Mouse (Mus musculus) layer of hippocampus, postnatal 25 days (tissue): ENCODE data around the gene Fbxl4. TPM values are rescaled to one million over a fixed set of nuclear protein-coding genes. Genes with fewer than 3 reads are reported as not detected.
"Not testable (repeated sequence)": the region's sequence is repeated elsewhere in the genome, so short reads cannot be mapped to it uniquely, and the experiment has no call there.

Experiments
- DNase-seq, 2 experiments: peaks; one replicate each; pipeline ENCODE4 v3.0.0; 2022; ENCODE audit warnings: mixed read lengths in 2 of 2, low spot score in 1 of 2; ENCODE audit errors: extremely low spot score in 1 of 2
- total RNA-seq, 2 experiments: library from RNA; stranded (reverse); gene quantifications; 2 replicates each; pipeline ENCODE4 v1.2.3; 2021

The Fbxl4 gene
- total RNA-seq, result 10 to 100 TPM; 14.4 to 16.4 TPM

DNA sequence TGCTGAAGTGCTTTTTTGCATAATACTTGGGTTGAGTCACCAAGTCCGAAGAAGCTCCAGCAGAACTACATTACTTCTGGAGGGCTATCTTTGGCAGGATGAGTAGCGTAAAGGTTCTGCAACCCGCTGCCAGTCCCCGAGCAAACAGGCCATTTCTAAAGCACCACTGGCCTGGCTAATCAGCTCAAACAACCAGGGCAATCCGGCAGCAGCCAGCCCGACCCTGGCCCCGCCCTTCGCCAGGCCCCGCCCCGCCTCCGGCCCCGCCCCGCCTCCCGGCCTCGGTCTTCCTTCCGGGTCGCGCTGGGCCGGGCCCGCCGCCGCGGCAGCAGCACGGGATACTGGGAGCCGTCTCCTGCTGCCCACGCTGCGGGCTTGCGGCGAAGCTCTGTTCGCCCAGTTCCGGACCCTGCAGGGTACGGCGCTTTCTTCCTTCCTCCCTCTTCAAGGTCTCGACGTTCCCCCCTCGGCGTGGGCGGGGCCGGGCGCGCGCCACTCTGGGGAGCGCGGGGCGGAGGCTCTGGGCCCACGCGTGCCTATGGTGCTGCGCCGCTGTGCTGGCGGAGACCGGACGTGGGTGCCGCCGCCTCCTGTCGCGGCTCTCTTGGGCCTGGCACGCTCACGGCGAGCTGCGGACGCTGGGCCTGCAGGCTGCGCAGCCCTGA is at the start of gene Fbxl4:
TSS of gene Fbxl4 (plus strand) at position 278 of the 665 bp plus-strand sequence.
- DNase-seq, result peak; percentile 64 to 82

- DNase-seq, result no peak
These were observed 42.8 kb upstream of the Fbxl4 start for GRCm38 (mm10) chr4:22314564-22314963.

- no peak for DNase-seq
These were observed 14.3 kb upstream of the Fbxl4 start for GRCm38 (mm10) chr4:22342816-22343573.

DNA sequence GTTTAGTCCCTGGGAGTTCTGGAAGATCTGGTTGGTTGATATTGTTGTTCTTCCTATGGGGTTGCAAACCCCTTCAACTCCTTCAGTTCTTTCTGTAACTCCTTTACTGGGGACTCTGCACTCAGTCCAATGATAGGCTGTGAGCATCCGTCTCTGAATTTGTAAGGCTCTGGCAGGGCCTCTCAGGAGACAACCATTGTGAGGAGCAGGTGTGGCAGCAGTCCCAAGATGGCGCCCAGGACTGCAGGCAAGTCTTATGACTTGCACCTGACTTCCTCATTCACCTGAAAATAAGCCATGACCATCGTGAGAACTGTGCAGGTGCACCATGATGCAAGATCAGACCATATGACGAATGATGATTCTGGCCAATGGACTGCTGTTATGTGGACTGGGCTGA is 8.3 kb upstream of the Fbxl4 start:
- not testable (repeated sequence) for DNase-seq

- no peak for DNase-seq
These were observed 573 bp downstream of the Fbxl4 start for GRCm38 (mm10) chr4:22357931-22358300.

DNA sequence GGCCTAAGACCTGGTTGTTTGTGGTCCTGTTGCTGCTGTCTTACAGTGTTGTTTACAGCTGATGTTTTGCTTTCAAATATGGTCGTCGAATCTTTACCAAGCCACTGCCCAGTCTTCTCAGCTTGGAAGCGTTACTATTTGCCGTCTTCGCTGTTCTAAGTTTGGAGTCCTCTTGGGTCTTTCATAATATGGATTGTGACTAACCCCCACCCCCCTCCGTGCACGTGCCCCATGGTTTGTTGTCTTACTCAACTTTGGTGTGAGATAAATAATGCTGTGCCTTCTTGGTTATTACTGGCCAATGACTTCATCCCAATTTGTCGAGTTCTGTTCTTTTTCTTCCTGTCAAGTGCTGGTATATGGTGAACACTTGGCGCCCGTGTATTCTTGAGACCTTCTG is 1.1 kb downstream of the Fbxl4 start:
- DNase-seq, result no peak

DNA sequence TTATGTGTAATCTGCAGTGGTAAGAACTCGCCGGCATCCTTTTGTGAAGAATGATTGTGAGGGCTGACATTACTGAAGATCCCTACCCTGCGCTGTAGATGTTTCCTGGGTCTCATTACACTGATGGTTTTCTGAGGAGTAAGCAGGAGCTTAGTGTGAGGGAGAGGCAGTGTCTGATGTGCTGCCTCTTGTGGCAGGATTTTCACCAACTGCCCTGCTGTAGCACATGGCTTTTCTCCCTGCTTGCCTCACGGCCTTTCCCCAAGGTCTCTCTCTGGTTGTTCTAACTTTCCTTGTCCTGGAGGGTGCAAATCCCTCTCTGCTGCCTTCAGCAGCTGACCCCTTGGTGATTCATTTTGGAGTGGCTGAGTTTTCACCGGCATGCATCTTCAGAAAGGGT is 10.0 kb downstream of the Fbxl4 start:
- DNase-seq, result no peak

DNA sequence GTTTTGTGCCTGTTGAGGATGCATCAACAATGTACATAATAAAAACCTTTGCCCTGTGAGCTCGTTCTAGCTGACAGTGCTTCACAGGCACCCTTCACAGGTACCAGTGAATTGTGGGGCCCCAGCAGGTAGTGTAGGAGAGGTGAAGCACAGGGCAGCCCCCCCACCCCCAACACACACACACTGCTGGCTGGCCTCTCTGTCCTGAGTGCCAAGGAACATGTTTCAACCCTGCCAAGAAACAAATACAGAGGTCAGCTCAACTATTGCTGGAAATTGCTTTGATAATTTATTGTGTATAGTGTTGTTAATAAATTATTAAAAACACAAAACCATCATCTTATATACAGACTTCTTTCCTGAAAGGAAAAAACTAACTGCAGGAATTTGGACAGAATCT is 21.2 kb downstream of the Fbxl4 start:
- DNase-seq, result no peak

DNA sequence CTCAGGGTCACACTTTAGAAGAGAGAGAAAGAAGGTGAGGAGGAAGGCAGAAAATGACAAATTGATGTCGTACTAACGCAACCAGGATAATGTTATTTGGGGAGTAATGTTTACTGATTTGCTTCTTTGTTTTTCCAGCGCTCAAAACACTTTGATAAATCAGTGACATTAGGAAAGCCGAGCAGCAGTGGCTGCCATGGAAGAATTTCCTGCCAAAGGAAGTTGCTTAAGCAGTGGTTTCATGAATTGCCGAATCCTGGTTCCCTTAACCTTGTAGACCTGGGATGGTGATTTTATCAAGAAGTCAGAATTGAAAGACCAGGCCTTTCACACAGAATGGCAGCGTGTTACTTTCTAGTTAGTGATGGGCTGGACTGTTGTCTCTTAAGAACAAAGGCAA is 23.3 kb downstream of the Fbxl4 start:
- no peak for DNase-seq

- DNase-seq, result no peak
These were observed 26.4 kb downstream of the Fbxl4 start for GRCm38 (mm10) chr4:22383528-22384265.

DNA sequence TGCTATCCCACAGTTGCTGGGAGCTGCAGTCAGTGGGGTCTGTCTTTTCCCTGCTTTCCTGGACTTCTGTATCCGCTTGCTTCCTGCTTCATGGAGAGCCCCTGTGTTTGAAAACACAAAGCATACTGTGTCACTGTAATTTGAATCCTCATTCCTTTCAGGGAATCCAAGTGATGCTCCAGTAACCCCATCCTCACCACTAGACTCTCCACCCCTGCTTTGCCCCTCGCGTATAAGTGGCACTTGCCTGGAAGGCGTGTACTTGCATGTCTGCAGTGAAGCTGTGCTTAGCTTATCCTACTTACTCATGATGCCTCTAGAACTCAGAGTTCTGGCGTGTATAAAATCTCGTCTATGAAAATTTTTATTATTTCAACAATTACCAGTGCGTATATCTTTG is 32.7 kb downstream of the Fbxl4 start:
- DNase-seq, result no peak

DNA sequence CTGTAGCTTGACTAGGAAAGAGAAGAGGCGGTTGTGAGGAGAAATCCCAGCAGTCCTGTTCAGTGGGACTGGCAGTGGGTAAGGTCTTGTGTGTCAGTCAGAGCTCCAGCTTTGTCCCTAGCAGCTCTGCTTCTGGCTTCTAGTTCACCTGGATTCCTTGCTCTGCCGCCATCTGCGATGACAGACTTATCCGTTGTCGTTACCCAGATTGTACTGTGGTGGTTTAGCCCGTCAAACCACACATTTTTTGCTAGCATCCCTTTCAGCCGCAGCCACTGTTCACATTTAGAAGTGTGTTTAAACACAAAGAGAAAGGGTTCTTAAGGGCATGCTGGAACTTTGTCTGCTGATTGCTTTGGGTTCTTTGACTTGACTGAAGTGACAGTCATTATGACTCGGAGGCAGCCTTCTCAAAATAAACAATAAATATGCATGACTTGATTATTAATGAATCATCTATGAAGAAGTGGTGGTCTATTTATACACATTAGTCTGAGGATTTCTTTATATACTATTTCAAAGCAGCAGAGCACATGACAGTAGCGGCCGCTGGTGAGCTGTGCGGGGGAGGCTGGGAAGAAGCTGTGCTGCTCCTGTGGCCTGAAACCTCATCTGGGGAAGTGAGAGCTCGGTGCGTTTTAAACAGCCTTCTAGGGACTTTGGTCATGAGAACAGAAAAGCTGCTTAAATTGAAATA is 35.6 kb downstream of the Fbxl4 start:
- DNase-seq, result no peak

- DNase-seq, result no peak
These were observed 38.1 kb downstream of the Fbxl4 start for GRCm38 (mm10) chr4:22395404-22395803.

DNA sequence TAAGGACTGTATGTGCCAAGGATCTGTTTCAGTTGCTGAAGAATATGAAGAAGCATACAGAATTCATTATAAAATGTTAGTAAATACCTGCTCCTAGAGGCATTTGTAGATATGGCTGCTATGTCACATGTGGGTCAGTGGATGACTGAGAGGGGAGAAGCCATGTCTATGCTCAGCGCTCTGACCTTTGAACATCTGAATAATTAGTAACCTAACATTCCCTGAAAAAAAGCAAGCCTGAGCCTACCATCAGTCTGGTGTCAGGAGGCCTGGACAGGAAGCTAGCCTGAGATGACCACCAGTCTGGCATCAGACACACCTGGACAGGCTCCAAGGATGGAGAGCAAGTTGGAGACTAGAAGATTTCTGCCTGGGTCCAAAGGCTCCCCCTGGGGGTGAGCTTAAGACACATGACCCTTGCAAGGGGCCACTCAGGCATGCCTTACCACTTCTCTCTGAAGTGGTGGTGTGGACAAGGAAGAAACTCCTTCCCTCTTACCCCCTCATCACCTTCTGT is 39.2 kb downstream of the Fbxl4 start:
- no peak for DNase-seq

GRCm38 (mm10) chr4:22397003-22397402 is 39.7 kb downstream of the Fbxl4 start:
- no peak for DNase-seq

GRCm38 (mm10) chr4:22402032-22402431 is 44.7 kb downstream of the Fbxl4 start:
- DNase-seq, result no peak

DNA sequence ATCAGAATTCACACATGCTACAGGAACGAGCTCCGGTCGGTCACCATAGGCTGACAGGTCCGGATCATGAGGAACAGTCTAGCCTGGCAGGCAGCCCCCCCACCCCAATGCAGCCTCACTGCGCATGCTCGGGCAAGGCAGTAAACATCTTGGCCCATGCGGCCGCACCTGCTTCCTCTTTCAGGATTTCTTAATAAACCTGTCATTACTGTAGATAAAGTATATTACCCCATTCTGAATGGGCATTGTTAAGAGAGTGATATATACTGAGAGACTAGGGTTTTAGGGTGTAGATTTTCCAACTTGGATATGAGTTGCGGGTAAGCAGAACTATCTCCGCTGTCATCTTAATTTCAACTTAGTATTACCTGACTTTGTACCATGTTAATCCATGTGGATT is 45.6 kb downstream of the Fbxl4 start:
- no peak for DNase-seq

DNA sequence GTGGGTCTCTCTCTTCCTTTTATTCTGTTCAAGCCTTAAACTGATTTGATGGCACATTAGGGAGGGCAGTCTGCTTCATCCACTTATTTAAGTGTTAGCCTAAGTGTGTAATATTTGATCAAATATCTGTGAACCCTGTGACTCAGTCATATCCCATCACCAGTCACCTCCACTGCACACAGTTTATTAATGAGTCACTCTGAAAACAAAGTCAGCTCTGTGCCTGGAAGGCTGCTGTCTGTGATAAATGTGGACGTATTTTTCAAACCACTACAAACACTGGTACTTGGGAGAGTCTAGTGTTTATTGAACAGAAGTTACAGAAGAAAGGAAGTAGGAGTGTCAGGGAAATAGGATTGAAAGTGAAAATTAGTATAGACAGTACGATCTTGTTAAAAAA is 63.3 kb downstream of the Fbxl4 start:
- no peak for DNase-seq

- DNase-seq, result no peak
These were observed 65.1 kb downstream of the Fbxl4 start for GRCm38 (mm10) chr4:22422400-22422799.

GRCm38 (mm10) chr4:22428150-22428549 is 70.8 kb downstream of the Fbxl4 start:
- no peak for DNase-seq

DNA sequence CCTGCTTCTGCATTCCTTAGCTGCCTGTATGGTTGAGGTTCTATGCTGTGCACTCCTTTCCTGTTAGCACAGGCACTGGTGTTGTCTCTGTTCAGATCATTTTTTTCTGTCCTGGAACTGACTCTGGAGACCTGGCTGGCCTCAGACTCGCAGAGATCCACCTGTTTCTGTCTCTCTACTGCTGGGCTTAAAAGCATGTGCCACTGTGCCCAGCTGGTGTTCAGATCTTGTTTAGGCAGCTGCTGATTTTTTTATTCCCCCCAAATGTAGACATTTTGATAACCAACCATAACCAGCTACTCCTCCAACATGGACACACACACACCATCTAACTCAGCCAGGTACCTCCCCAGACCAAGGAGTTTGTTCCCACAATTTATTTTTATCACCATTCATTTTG is 112.2 kb downstream of the Fbxl4 start:
- no peak for DNase-seq
